Mouse (Mus musculus) heart, embryonic 13.5 days (tissue): ENCODE measurements at regions not wholly inside any gene's neighbourhood (a gene's known extent, or its start where the extent isn't known, plus 50 kb on each side); places are given as distances from the start of the nearest gene placed in this dataset.

Experiments used
- ATAC-seq: fragments of 200-750 bp; cut with Nextera tagmentation; 2 replicates; pipeline ENCODE4 v1.8.0; 2017; ENCODE audit warnings: moderate TSS enrichment; ENCODE audit not compliant: insufficient number of reproducible peaks, low FRiP score, low TSS enrichment; ENCODE audit errors: extremely low read depth
- H3K27ac ChIP-seq: fragments of 300-500 bp; sonication (generic); replicated peaks from 2 replicates; pipeline ENCODE4 v1.5.1; 2015; ENCODE audit warnings: moderate library complexity, mild to moderate bottlenecking, inconsistent platforms
- H3K27me3 ChIP-seq: fragments of 300-500 bp; sonication (generic); replicated peaks from 2 replicates; pipeline ENCODE4 v1.6.1; 2015; ENCODE audit warnings: mild to moderate bottlenecking, inconsistent platforms
- H3K36me3 ChIP-seq: fragments of 300-500 bp; sonication (generic); 2 replicates; pipeline ENCODE4 v1.6.1; 2015; ENCODE audit warnings: mild to moderate bottlenecking, inconsistent platforms
- H3K4me1 ChIP-seq: fragments of 300-500 bp; sonication (generic); 2 replicates; pipeline ENCODE4 v1.6.1; 2015; ENCODE audit warnings: inconsistent platforms
- H3K4me2 ChIP-seq: fragments of 300-500 bp; sonication (generic); 2 replicates; pipeline ENCODE4 v1.6.1; 2015; ENCODE audit warnings: inconsistent platforms, mild to moderate bottlenecking, moderate library complexity
- H3K4me3 ChIP-seq: fragments of 300-500 bp; sonication (generic); 2 replicates; pipeline ENCODE4 v1.5.1; 2015; ENCODE audit warnings: moderate library complexity, mild to moderate bottlenecking, inconsistent platforms
- H3K9ac ChIP-seq: fragments of 300-500 bp; sonication (generic); 2 replicates; pipeline ENCODE4 v1.6.1; 2015; ENCODE audit warnings: inconsistent platforms, mild to moderate bottlenecking, moderate library complexity
- H3K9me3 ChIP-seq: fragments of 300-500 bp; sonication (generic); 2 replicates; pipeline ENCODE4 v1.6.1; 2016; ENCODE audit warnings: inconsistent platforms
- WGBS: fragments of 180-500 bp; shearing (Covaris S2); methylation state at CpG from one replicate; pipeline ENCODE4 v1.1.7; 2015; ENCODE audit warnings: mixed read lengths; 5-methylcytosine and 5-hydroxymethylcytosine counted together

- Histone ChIP-seq H3K36me3 (no peaks in the 10 kb centered on the region), H3K27ac (no peak overlapping the region), H3K9ac (peak overlapping the region; percentile 37; the same call in 1 of the 2 replicates), H3K4me3 (no peak overlapping the region), H3K4me2 (no peak overlapping the region), H3K9me3 (no peaks in the 10 kb centered on the region), H3K4me1 (peaks cover 35% of the 10 kb centered on the region), H3K27me3 (peaks cover 5% of the 10 kb centered on the region; the same call in 1 of the 2 replicates)
- ATAC-seq, result no peak
- WGBS, result 11% methylated on average over 9 of the region's 9 CpGs
Measured at GRCm38 (mm10) chr13:52105989-52106642, 259.6 kb downstream of the Gadd45g start.

- no peak overlapping the region for H3K9ac ChIP-seq
Measured at GRCm38 (mm10) chr13:52108349-52108921, 262.0 kb downstream of the Gadd45g start.

GRCm38 (mm10) chr13:52109039-52109759 is 262.7 kb downstream of the Gadd45g start:
- no peak overlapping the region for H3K4me3 ChIP-seq
- H3K9ac ChIP-seq, result no peak overlapping the region
- H3K4me1 ChIP-seq, result peaks cover 43% of the 10 kb centered on the region
- H3K9me3 ChIP-seq, result no peaks in the 10 kb centered on the region
- no peaks in the 10 kb centered on the region; the same call in 1 of the 2 replicates for H3K27me3 ChIP-seq
- no peak for ATAC-seq
- 62% methylated on average over 17 of the region's 17 CpGs for WGBS
- H3K27ac ChIP-seq, result no peak overlapping the region
- H3K36me3 ChIP-seq, result no peaks in the 10 kb centered on the region
- no peak overlapping the region for H3K4me2 ChIP-seq

More at GRCm38 (mm10) chr13:52108349-52108921, 262.0 kb downstream of the Gadd45g start:
- H3K4me2 ChIP-seq, result no peak overlapping the region
- H3K27me3 ChIP-seq, result no peaks in the 10 kb centered on the region; the same call in 1 of the 2 replicates
- no peaks in the 10 kb centered on the region for H3K36me3 ChIP-seq
- H3K27ac ChIP-seq, result no peak overlapping the region
- no peak overlapping the region for H3K4me3 ChIP-seq
- 54% methylated on average over 8 of the region's 8 CpGs for WGBS
- H3K9me3 ChIP-seq, result no peaks in the 10 kb centered on the region
- no peak for ATAC-seq
- peaks cover 39% of the 10 kb centered on the region for H3K4me1 ChIP-seq

GRCm38 (mm10) chr13:52110750-52111149 is 264.3 kb downstream of the Gadd45g start:
- Histone ChIP-seq H3K27ac (peak overlapping the region; percentile 59), H3K9ac (peak overlapping the region; percentile 48; the same call in 1 of the 2 replicates), H3K27me3 (no peaks in the 10 kb centered on the region; the same call in 1 of the 2 replicates), H3K9me3 (0 out of 2 replicates have a peak, but pooled peaks cover 3% of the 10 kb centered on the region), H3K4me2 (no peak overlapping the region), H3K4me3 (no peak overlapping the region), H3K36me3 (no peaks in the 10 kb centered on the region), H3K4me1 (peaks cover 43% of the 10 kb centered on the region)
- no peak for ATAC-seq
- WGBS, result 23% methylated on average over 9 of the region's 9 CpGs

- Histone ChIP-seq H3K9me3 (0 out of 2 replicates have a peak, but pooled peaks cover 3% of the 10 kb centered on the region), H3K4me2 (no peak overlapping the region), H3K27me3 (peaks cover 2% of the 10 kb centered on the region; the same call in 1 of the 2 replicates), H3K4me3 (no peak overlapping the region), H3K36me3 (no peaks in the 10 kb centered on the region), H3K9ac (no peak overlapping the region), H3K4me1 (peaks cover 40% of the 10 kb centered on the region), H3K27ac (no peak overlapping the region)
- WGBS, result 53% methylated on average over 8 of the region's 8 CpGs
- no peak for ATAC-seq
Measured at GRCm38 (mm10) chr13:52113549-52113948, 267.1 kb downstream of the Gadd45g start.

GRCm38 (mm10) chr13:52114431-52114830 is 268.0 kb downstream of the Gadd45g start:
- Histone ChIP-seq H3K9me3 (0 out of 2 replicates have a peak, but pooled peaks cover 3% of the 10 kb centered on the region), H3K4me2 (no peak overlapping the region), H3K27me3 (peaks cover 2% of the 10 kb centered on the region; the same call in 1 of the 2 replicates), H3K4me3 (no peak overlapping the region), H3K27ac (no peak overlapping the region), H3K36me3 (no peaks in the 10 kb centered on the region), H3K9ac (no peak overlapping the region), H3K4me1 (peaks cover 38% of the 10 kb centered on the region)
- 87% methylated on average over 7 of the region's 7 CpGs for WGBS
- no peak for ATAC-seq

- H3K4me2 ChIP-seq, result no peak overlapping the region
- no peak overlapping the region for H3K4me3 ChIP-seq
- H3K27me3 ChIP-seq, result peaks cover 2% of the 10 kb centered on the region; the same call in 1 of the 2 replicates
- no peak overlapping the region for H3K9ac ChIP-seq
- no peak for ATAC-seq
- peaks cover 38% of the 10 kb centered on the region for H3K4me1 ChIP-seq
- H3K36me3 ChIP-seq, result no peaks in the 10 kb centered on the region
- 69% methylated on average over 6 of the region's 6 CpGs for WGBS
- H3K27ac ChIP-seq, result no peak overlapping the region
- H3K9me3 ChIP-seq, result 0 out of 2 replicates have a peak, but pooled peaks cover 3% of the 10 kb centered on the region
Measured at GRCm38 (mm10) chr13:52114962-52115361, 268.5 kb downstream of the Gadd45g start.

GRCm38 (mm10) chr13:52116241-52116640 is 269.8 kb downstream of the Gadd45g start:
- Histone ChIP-seq H3K4me3 (no peak overlapping the region), H3K4me2 (no peak overlapping the region), H3K9ac (no peak overlapping the region), H3K36me3 (no peaks in the 10 kb centered on the region), H3K27me3 (peaks cover 2% of the 10 kb centered on the region; the same call in 1 of the 2 replicates), H3K4me1 (peaks cover 27% of the 10 kb centered on the region), H3K27ac (no peak overlapping the region), H3K9me3 (0 out of 2 replicates have a peak, but pooled peaks cover 3% of the 10 kb centered on the region)
- no peak for ATAC-seq
- 69% methylated on average over 4 of the region's 4 CpGs for WGBS

- ATAC-seq, result no peak
- Histone ChIP-seq H3K27ac (no peak overlapping the region), H3K9ac (no peak overlapping the region), H3K27me3 (peaks cover 2% of the 10 kb centered on the region; the same call in 1 of the 2 replicates), H3K4me2 (no peak overlapping the region), H3K4me3 (no peak overlapping the region), H3K36me3 (no peaks in the 10 kb centered on the region), H3K9me3 (0 out of 2 replicates have a peak, but pooled peaks cover 3% of the 10 kb centered on the region), H3K4me1 (peaks cover 22% of the 10 kb centered on the region)
- 59% methylated on average over 4 of the region's 4 CpGs for WGBS
Measured at GRCm38 (mm10) chr13:52116756-52117155, 270.3 kb downstream of the Gadd45g start.

- no peaks in the 10 kb centered on the region for H3K36me3 ChIP-seq
- H3K4me1 ChIP-seq, result peaks cover 16% of the 10 kb centered on the region
- ATAC-seq, result no peak
- H3K4me2 ChIP-seq, result no peak overlapping the region
- 76% methylated on average over 8 of the region's 8 CpGs for WGBS
- no peak overlapping the region for H3K9ac ChIP-seq
- no peak overlapping the region for H3K4me3 ChIP-seq
- H3K9me3 ChIP-seq, result no peaks in the 10 kb centered on the region
- no peak overlapping the region for H3K27ac ChIP-seq
- H3K27me3 ChIP-seq, result peaks cover 7% of the 10 kb centered on the region; the same call in 1 of the 2 replicates
Measured at GRCm38 (mm10) chr13:52120795-52121194, 274.3 kb downstream of the Gadd45g start.

GRCm38 (mm10) chr13:52125037-52125436 is 278.6 kb downstream of the Gadd45g start:
- no peak for ATAC-seq
- WGBS, result 68% methylated on average over 4 of the region's 4 CpGs
- no peak overlapping the region for H3K9ac ChIP-seq
- no peaks in the 10 kb centered on the region for H3K9me3 ChIP-seq
- H3K27ac ChIP-seq, result no peak overlapping the region
- H3K36me3 ChIP-seq, result no peaks in the 10 kb centered on the region
- H3K4me3 ChIP-seq, result no peak overlapping the region
- H3K27me3 ChIP-seq, result peaks cover 5% of the 10 kb centered on the region; the same call in 1 of the 2 replicates
- no peak overlapping the region for H3K4me2 ChIP-seq
- H3K4me1 ChIP-seq, result no peaks in the 10 kb centered on the region
